Mouse (Mus musculus): ENCODE data around the gene Shc4.

Gene Shc4

DNA sequence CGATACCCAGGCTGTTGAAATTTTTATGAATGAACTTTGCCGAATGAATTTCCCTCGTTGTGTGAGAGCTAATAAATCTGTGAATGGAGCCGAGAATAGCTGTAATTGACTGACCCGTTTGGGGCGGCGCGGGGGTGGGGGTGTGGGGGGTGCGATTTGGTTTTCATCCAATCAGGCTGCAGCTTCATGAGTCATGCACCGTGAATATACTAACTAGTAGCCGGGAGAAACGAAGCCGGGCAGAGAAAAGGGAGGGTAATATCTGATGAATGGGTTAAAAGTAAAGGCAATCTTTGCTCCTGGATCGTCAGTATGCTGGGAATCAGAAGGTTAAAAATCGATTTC lies at the start of gene Shc4:
TSS of gene Shc4 (minus strand) at position 63 of the 345 bp plus-strand sequence.
- DNase-seq (ENCODE audit: low read depth, low spot score) = peak; percentile 9

DNA sequence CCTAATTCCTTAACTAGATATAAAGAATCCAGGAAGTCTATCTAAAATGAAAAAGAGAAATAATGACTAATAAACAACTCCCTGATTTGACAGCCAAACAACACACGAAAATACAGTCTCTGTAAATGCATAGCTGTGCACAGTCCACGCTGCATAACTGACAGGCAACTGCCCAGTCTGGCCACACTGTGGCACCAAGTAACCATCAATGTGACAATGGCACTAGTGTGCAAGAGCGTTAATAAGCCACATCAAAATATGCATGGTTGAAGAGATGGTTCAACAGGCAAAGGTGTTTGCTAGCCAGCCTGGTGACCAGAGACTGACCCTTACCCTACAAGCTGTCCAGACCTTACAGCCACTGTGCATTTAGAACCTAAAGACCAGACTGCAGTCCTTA lies 41.1 kb upstream of the Shc4 start:
- DNase-seq (ENCODE audit: low read depth, low spot score) = no peak

GRCm38 (mm10) chr2:125764531-125764930 lies 40.6 kb upstream of the Shc4 start:
- no peak for DNase-seq (ENCODE audit: low read depth, low spot score)

DNA sequence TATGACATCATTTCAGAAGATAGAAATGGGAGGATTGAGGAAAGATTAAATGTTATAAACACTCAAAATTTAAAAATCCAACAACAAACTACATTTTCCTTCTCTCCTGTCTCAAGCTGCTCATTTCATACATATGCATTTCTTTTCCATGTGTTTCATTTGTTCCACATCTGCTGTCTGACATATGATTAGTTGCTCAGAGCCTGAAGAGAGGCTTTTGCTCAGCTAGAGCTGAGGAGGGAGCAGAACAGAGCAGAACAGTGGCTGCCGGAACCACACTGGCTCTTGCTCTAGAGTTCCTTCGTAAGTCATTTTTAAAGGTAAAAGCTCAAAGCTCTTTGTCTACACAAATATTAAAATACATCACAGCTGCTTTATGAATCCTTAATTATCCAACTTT lies 25.4 kb upstream of the Shc4 start:
- no peak for DNase-seq (ENCODE audit: low read depth, low spot score)

DNA sequence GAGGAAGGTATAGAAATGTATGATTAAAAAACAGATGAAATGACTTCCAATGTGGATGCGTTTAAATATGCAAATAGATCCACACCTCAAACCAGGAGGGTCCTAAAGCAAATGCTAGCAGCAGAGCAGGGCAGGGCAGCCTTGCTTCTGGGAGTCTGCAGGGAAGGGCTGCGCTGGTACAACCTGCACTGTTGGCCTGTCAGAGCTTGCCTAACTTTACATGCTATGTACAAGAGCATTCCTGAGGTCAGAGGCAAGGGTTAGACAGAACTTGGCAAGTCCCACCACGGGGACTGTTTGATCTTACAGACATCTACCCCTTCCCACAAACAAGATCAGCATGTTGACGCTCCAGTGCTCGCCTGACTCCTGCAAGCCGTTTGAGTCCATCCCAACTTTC lies 15.4 kb upstream of the Shc4 start:
- DNase-seq (ENCODE audit: low read depth, low spot score) = no peak

- DNase-seq (ENCODE audit: low read depth, low spot score) = no peak
Measured at GRCm38 (mm10) chr2:125738718-125739117, 14.8 kb upstream of the Shc4 start.

GRCm38 (mm10) chr2:125736025-125736343 lies 12.0 kb upstream of the Shc4 start:
- DNase-seq (ENCODE audit: low read depth, low spot score) = no peak

GRCm38 (mm10) chr2:125735333-125736024 lies 11.5 kb upstream of the Shc4 start:
- DNase-seq (ENCODE audit: low read depth, low spot score) = no peak

- no peak for DNase-seq (ENCODE audit: low read depth, low spot score)
Measured at GRCm38 (mm10) chr2:125734741-125735140, 10.8 kb upstream of the Shc4 start.

- peak; percentile 98 for DNase-seq (ENCODE audit: low read depth, low spot score)
Measured at GRCm38 (mm10) chr2:125731763-125732560, 8.0 kb upstream of the Shc4 start.

GRCm38 (mm10) chr2:125724546-125725114 lies 682 bp upstream of the Shc4 start:
- peak; percentile 82 for DNase-seq (ENCODE audit: low read depth, low spot score)

DNA sequence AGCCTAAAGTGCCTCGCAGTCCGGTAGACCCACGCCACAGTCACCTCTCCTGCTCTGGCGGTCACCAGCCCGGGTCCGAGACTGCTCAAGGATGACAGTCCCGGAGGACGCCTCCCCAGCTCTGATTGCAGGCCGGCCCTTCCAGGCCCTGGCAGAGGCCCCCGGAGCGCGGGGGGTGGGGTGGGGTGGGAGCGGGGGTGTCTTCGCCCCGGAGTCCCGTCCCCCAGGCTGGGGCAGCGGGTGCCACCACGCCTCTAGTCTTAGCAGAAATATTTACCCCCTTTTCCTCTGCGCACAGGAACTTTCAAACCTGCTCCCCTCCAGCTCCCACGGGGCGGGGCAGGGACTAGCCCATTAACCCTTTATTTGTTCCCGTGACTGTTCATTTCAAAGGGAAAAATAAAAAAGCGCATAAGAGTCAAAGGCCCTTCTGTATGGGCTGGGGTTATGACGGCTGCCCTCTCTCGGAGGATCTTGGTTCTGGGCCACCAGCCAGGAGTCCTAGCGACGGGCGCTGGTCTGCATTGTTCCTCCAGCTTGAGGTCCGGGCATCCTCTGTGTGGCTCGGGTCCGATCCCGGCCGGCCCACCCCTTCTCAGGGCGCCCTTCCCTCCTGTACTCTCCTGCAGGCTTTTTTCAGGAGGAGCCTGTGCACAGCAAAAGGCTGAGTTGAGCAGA lies 401 bp downstream of the Shc4 start:
- DNase-seq (ENCODE audit: low read depth, low spot score) = peak; percentile 34

DNA sequence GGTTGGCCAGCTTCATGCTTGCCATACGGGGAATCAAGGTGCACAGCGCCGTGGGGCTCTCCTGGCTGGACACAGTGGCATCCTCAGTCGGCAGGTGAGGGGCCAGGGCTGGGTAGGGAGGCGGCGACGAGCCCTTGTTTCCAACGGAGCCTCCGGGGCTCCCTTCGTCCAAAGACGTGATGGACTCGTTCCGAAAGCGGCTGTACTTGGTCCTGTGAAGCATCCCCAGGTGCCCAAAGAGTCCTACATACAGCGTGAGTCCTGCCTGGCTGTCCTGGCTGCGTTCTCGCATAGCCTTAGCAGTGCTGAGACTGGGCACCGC lies 901 bp downstream of the Shc4 start:
- DNase-seq (ENCODE audit: low read depth, low spot score) = peak; percentile 13

GRCm38 (mm10) chr2:125716599-125716998 lies 7.3 kb downstream of the Shc4 start:
- DNase-seq (ENCODE audit: low read depth, low spot score) = peak; percentile 48

DNA sequence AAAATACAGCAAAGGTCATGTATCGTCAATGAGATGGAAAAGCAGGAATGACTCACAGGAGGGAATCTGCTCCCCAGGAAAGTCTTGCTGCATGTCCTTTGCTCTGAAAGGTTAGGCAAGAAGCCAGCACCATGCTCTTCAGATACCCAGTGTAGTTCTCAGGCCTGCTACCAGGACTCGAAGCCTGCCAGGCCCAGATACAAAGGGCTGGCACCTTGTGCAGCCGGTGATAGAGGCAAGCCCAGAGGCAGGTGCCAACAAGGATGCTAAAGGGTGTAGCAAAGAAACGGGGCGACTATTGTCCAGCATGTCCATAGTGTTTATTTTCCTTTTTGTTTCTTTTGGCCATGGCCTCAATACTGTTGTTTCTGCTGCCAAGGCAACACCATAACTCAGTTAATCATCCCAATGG lies 17.4 kb downstream of the Shc4 start:
- no peak for DNase-seq (ENCODE audit: low read depth, low spot score)

- DNase-seq (ENCODE audit: low read depth, low spot score) = peak; percentile 93
Measured at GRCm38 (mm10) chr2:125704907-125705631, 18.9 kb downstream of the Shc4 start.

GRCm38 (mm10) chr2:125702851-125703250 lies 21.1 kb downstream of the Shc4 start:
- DNase-seq (ENCODE audit: low read depth, low spot score) = no peak

- no peak for DNase-seq (ENCODE audit: low read depth, low spot score)
Measured at GRCm38 (mm10) chr2:125701606-125702005, 22.3 kb downstream of the Shc4 start.

DNA sequence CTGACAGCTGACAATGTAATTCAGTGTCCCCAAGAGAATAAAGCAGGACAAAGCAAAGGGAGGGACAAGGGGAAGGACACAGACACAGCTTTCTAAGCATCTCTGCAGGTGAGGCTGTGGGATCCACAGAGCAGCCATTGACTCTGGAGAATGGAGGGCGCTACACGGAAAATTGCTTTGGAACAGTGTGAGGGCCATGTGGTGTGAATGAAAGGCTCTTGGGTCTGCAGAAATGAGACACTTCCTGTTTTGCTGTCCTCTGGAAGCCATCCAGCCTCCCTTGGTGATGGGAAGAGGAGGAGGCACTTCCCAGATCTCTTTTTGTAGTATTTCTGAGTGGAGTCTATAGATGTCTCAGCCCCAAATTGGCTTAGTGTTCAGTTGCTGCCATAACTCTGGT lies 27.7 kb downstream of the Shc4 start:
- DNase-seq (ENCODE audit: low read depth, low spot score) = no peak

DNA sequence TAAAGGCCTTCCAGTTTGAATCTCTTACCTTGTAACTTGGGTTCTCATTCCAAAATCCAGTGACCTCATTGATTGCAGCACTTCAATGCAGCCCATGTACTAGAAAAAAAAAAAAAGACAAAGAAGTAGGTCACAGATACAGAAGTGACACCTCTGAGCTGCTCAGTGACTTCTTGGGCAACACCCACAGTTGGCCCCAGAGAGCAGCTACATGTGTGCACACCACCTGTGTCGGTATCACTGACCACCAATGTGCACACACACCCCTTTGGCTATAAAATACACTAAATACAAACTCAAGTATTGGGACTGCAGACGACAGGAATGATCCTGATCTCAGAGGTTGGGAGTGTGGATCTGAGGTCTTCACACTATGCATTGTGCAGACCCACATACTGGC lies 29.1 kb downstream of the Shc4 start:
- DNase-seq (ENCODE audit: low read depth, low spot score) = no peak

DNA sequence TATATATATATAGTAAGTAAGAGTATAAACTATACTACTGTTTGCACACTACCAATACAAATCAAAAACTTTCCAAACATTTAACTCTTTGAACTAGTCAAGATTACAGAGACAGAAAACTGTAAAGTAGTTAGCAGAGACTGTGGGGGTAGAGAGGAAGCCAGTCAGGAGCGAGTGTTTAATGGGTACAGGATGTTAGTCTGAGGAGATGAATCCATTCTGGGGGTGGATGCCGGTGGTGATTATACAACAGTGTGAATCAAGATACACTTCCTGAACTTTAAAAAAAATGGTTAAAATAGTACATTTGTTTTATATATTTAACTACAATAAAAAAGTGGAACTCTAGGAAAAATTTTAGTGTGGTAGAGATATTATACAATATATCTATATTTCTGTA lies 31.9 kb downstream of the Shc4 start:
- no peak for DNase-seq (ENCODE audit: low read depth, low spot score)
